Mouse (Mus musculus): ENCODE measurements around the gene Ppp1r14a.

Ppp1r14a gene

GRCm38 (mm10) chr7:29327087-29327486 is 38.0 kb downstream of the Ppp1r14a start:
- no peak for DNase-seq (ENCODE audit: low spot score in 2 of 2)

GRCm38 (mm10) chr7:29328984-29329383 is 39.9 kb downstream of the Ppp1r14a start:
- no peak for DNase-seq (ENCODE audit: low spot score in 2 of 2)

- DNase-seq (ENCODE audit: low spot score in 2 of 2) = no peak
Measured at GRCm38 (mm10) chr7:29334156-29334555, 45.0 kb downstream of the Ppp1r14a start.

- DNase-seq (ENCODE audit: low spot score in 2 of 2) = no peak
Measured at GRCm38 (mm10) chr7:29335276-29335675, 46.2 kb downstream of the Ppp1r14a start.

GRCm38 (mm10) chr7:29335841-29336671 is 46.9 kb downstream of the Ppp1r14a start:
- DNase-seq (ENCODE audit: low spot score in 2 of 2) = no peak

GRCm38 (mm10) chr7:29336795-29337319 is 47.7 kb downstream of the Ppp1r14a start:
- DNase-seq (ENCODE audit: low spot score in 2 of 2) = no peak

DNA sequence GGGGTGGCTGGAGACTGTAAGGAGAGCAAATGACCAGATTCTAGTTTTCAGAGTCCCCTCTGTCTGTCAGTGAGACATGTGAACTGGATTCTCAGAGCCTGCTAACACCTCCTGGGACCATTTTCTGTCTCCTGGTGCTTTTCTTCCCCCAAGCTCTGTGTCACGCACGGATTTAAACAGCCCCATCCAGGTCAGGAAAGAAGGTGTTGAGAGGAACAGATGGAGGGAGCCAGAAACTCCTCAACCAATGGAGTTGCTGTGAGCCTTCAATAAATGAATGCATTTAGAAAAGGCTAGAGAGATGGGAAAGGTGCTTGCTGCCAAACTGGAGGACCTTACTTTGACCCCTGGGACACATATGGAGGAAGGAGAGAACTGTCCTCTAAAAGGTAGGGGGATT is 48.7 kb downstream of the Ppp1r14a start:
- DNase-seq (ENCODE audit: low spot score in 2 of 2) = no peak

- DNase-seq (ENCODE audit: low spot score in 2 of 2) = no peak
Measured at GRCm38 (mm10) chr7:29338351-29338919, 49.3 kb downstream of the Ppp1r14a start.

- no peak for DNase-seq (ENCODE audit: low spot score in 2 of 2)
Measured at GRCm38 (mm10) chr7:29338984-29339679, 50.0 kb downstream of the Ppp1r14a start.

- DNase-seq (ENCODE audit: low spot score in 2 of 2) = no peak
Measured at GRCm38 (mm10) chr7:29340247-29340646, 51.1 kb downstream of the Ppp1r14a start.

DNA sequence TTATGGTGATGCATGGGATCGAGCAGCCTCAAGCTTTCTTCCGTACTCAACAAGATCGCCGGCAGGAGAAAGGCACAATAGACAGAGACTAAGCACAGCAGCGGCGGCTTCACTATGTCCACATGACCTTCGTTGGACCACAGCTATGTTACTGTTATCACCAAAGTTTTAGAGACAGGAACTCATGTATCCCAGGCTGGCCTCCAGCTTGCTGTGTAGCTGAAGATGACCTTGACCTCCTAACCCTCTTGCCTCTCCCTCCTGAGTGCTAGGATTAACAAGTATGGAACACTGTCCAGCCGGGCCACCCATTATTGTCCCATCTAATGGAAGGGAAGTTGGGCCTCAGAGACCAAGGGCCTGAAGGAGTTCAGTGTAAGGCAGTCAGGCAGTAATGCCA is 51.7 kb downstream of the Ppp1r14a start:
- DNase-seq (ENCODE audit: low spot score in 2 of 2) = no peak

DNA sequence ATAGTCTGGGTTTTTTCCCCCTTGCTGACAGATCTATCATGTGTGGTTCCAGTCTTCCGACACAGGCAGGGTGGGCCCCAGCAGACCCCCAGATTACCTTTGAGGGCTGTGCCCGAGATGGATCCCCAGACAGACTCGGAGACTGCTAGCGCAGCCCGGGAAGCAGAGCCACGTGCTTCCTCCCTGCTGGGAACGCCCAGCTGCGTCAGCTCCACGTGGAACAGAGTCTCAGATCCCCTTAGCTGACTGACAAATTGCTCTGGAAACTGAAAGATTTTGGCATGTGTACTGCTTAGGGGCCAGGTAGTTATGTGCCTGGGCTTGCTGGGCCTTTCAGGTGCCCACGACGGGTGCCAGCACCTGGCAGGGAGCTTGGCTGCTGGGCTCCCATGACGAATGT is 52.6 kb downstream of the Ppp1r14a start:
- no peak for DNase-seq (ENCODE audit: low spot score in 2 of 2)

- DNase-seq (ENCODE audit: low spot score in 2 of 2) = no peak
Measured at GRCm38 (mm10) chr7:29342489-29343092, 53.5 kb downstream of the Ppp1r14a start.

Data from urinary bladder, postnatal 4 days (tissue).